Mouse (Mus musculus) myocyte (in vitro differentiated cells): ENCODE results near the gene Wdr35. TPM values are rescaled to one million over a fixed set of nuclear protein-coding genes. Genes with fewer than 3 reads are reported as not detected.

Experiments used
- H3K27me3 ChIP-seq: one replicate; pipeline ENCODE4 v1.6.1; 2011; ENCODE audit not compliant: control insufficient read depth, insufficient read depth, insufficient read length
- H3K36me3 ChIP-seq: one replicate; pipeline ENCODE4 v1.6.1; 2011; ENCODE audit not compliant: control insufficient read depth, insufficient read depth
- H3K4me2 ChIP-seq: one replicate; pipeline ENCODE4 v1.6.1; 2011; ENCODE audit warnings: low read depth, control low read depth
- H3K4me3 ChIP-seq: one replicate; pipeline ENCODE4 v1.5.1; 2011; ENCODE audit warnings: mild to moderate bottlenecking, control low read depth, moderate library complexity
- H3K79me2 ChIP-seq: one replicate; pipeline ENCODE4 v1.6.1; 2011; ENCODE audit not compliant: control insufficient read depth, insufficient read depth
- H3ac ChIP-seq: one replicate; pipeline ENCODE4 v1.6.1; 2011; ENCODE audit not compliant: control insufficient read depth, insufficient read length
- CEBPB ChIP-seq: IDR thresholded peaks from 2 replicates; pipeline ENCODE4 v1.6.1; 2011; ENCODE audit warnings: mild to moderate bottlenecking, moderate library complexity; ENCODE audit not compliant: poor library complexity, insufficient read depth, severe bottlenecking
- E2F4 ChIP-seq: IDR thresholded peaks from one replicate; pipeline ENCODE4 v1.6.1; 2011; ENCODE audit warnings: mild to moderate bottlenecking, control low read depth, moderate library complexity; ENCODE audit not compliant: insufficient read depth
- MAX ChIP-seq: IDR thresholded peaks from one replicate; pipeline ENCODE4 v1.6.1; 2011; ENCODE audit warnings: low read depth, mild to moderate bottlenecking, control low read depth
- MYOD1 ChIP-seq, 3 experiments: IDR thresholded peaks; one replicate each; pipeline ENCODE4 v1.6.1; 2011; ENCODE audit warnings: control low read depth in 2 of 3, low read depth in 2 of 3, mild to moderate bottlenecking in 2 of 3, moderate library complexity in 1 of 3; ENCODE audit not compliant: insufficient read length in 2 of 3, control insufficient read depth in 1 of 3
- MYOG ChIP-seq, 3 experiments: IDR thresholded peaks; one replicate each; pipeline ENCODE4 v1.6.1; 2011; ENCODE audit warnings: control low read depth in 2 of 3, low read depth in 2 of 3, mild to moderate bottlenecking in 2 of 3; ENCODE audit not compliant: insufficient read length in 2 of 3, control insufficient read depth in 1 of 3, insufficient read depth in 1 of 3
- POLR2A ChIP-seq: IDR thresholded peaks from one replicate; pipeline ENCODE4 v1.6.1; 2011; ENCODE audit warnings: low read depth, mild to moderate bottlenecking, control low read depth, moderate library complexity; ENCODE audit not compliant: insufficient read length
- POLR2AphosphoS2 ChIP-seq: IDR thresholded peaks from one replicate; pipeline ENCODE4 v1.6.1; 2011; ENCODE audit warnings: low read depth, control low read depth; ENCODE audit not compliant: insufficient read length
- REST ChIP-seq: IDR thresholded peaks from one replicate; pipeline ENCODE4 v1.6.1; 2011; ENCODE audit warnings: mild to moderate bottlenecking, control low read depth, moderate library complexity; ENCODE audit not compliant: insufficient read depth, insufficient read length
- SRF ChIP-seq: IDR thresholded peaks from one replicate; pipeline ENCODE4 v1.6.1; 2011; ENCODE audit warnings: low read depth; ENCODE audit not compliant: control insufficient read depth, insufficient read length
- TCF12 ChIP-seq: IDR thresholded peaks from one replicate; pipeline ENCODE4 v1.6.1; 2011; ENCODE audit warnings: mild to moderate bottlenecking, control low read depth; ENCODE audit not compliant: poor library complexity, insufficient read depth, severe bottlenecking
- TCF3 ChIP-seq: IDR thresholded peaks from one replicate; pipeline ENCODE4 v1.6.1; 2011; ENCODE audit warnings: low read depth, control low read depth; ENCODE audit not compliant: insufficient read length
- USF1 ChIP-seq: IDR thresholded peaks from one replicate; pipeline ENCODE4 v1.6.1; 2011; ENCODE audit warnings: low read depth, mild to moderate bottlenecking, control low read depth, moderate library complexity
- polyA plus RNA-seq: library from polyadenylated mRNA; unstranded; fragments of >200 nt; fragmentation: generic; extraction: Trizol; gene quantifications from one replicate; pipeline ENCODE4 v1.2.1, GENCODE M21; 2012; ENCODE audit warnings: missing spikeins

The Wdr35 gene
- polyA plus RNA-seq, 1 experiment = 9.5 TPM

DNA sequence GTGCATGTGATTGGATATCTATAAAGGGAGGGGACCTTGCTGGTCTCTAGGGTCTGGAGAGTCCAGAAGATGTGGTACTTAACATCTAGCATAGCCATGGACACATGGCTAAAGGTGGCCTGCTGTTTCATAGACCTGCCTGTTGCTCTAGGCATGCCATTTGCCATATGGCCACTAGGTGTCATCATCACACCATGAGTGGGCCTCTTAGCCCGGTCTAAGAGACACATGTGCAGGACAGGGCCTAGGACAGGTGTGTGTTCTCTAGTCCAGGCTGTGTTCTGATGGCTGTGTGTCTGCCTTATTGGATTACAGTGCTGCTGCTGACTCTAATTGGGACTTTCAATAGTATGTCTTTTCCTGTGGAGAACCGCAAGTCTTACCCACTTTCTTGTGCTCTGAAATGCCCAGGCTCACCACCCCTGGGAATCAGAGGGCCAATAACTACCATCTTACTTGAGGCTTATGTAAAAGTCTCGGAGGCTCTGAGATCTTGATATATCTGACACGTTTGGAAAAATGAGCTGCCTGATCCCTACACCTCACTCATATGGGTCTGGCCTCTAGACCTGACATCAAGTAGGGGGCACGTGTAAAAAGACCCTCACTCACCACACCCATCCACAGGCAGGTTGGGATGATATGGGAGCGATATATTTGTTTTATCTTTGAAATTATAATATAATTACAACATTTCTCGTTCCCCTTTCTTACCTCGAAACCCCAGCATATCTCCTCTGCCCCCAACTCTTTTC lies 78.6 kb downstream of the Wdr35 start:
- Histone ChIP-seq H3K4me3 (no peak overlapping the region), H3K4me2 (no peak overlapping the region), H3ac (no peak overlapping the region), H3K36me3 (no peaks in the 10 kb centered on the region), H3K79me2 (no peaks in the 10 kb centered on the region), H3K27me3 (no peaks in the 10 kb centered on the region)
- TF ChIP-seq TCF12 (no peak), CEBPB (no peak), SRF (no peak), MYOD1 (IDR thresholded peaks at IDR 0.05; ENCODE audit: control insufficient read depth in 1 of 3, insufficient read length in 2 of 3, low read depth in 2 of 3) (peak in 2 of 3 experiments; percentile 81 to 84), MYOG (IDR thresholded peaks at IDR 0.05; ENCODE audit: control insufficient read depth in 1 of 3, insufficient read depth in 1 of 3, insufficient read length in 2 of 3, low read depth in 2 of 3) (peak; percentile 31 to 76 (median 35)), USF1 (no peak)

DNA sequence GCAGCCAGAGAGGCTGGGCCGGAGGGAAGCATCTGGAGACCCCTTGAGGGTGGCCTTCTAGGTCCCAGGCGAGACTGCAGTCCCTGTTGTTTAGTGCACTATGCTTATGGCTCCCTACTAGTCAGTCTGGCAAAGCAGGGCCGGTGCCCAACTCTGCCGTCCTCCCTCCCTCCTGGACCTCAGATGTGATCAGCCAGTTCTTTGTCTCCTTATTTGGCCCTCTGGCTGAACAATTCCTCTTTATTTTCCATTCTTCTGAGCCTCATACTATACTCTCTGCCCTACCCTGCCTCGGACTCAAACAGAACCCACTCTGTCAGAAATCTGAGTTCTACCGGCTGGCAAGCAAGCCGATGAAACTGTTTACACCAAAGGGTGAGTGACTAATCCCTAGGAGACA lies 79.7 kb downstream of the Wdr35 start:
- Histone ChIP-seq H3K4me2 (no peak overlapping the region), H3K27me3 (no peaks in the 10 kb centered on the region), H3K4me3 (no peak overlapping the region), H3ac (no peak overlapping the region), H3K79me2 (no peaks in the 10 kb centered on the region), H3K36me3 (no peaks in the 10 kb centered on the region)
- TF ChIP-seq REST (no peak), TCF3 (no peak), POLR2A (no peak), SRF (no peak), USF1 (no peak), E2F4 (no peak), POLR2AphosphoS2 (no peak)

DNA sequence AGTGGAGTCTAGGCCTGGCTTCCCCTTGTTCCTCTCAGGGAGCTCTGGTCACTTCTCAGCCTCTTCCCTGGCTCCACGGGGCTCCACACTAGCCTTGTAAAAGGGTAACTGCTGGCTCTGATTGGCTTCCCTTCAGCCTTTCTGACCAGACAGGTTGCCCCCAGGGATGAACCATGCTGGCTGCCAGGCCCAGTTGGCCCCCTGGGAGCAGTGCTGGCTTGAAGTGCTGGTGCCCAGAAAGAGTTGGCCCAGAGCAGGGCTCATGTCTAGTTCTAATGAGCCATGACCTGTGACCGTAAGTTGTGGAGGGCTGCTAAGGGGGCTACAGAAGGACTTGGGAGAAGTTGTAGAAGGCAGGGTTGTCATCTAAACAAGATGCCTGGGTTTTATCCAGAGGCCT lies 80.3 kb downstream of the Wdr35 start:
- no peak overlapping the region for H3K4me3 ChIP-seq
- no peaks in the 10 kb centered on the region for H3K36me3 ChIP-seq
- H3K79me2 ChIP-seq = no peaks in the 10 kb centered on the region
- no peak overlapping the region for H3ac ChIP-seq
- H3K4me2 ChIP-seq = no peak overlapping the region
- TF ChIP-seq TCF12 = no peak
- no peak for TF ChIP-seq REST
- no peak for TF ChIP-seq MYOG (IDR thresholded peaks at IDR 0.05; ENCODE audit: control insufficient read depth in 1 of 3, insufficient read depth in 1 of 3, insufficient read length in 2 of 3, low read depth in 2 of 3)
- TF ChIP-seq E2F4 = no peak
- TF ChIP-seq MAX = no peak
- no peaks in the 10 kb centered on the region for H3K27me3 ChIP-seq

DNA sequence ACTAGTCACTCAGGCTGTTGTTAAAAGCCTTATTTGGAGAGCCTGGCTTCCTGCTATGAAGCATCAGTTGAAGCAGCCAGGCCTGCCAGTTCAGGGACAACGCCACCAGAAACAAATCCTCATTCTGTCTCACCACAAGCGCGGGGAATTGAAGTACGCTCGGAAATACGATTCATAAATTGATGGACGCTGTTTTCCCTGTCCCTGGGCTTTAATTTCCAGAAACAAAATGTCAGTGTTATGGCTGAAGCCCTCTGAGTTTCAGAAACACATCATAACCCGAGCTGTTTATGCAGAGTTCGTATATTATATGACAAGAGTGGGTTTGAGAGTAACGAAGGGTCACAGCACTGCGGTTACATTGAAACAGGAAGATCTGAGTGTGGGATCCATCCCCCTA lies 81.6 kb downstream of the Wdr35 start:
- Histone ChIP-seq H3K36me3 (no peaks in the 10 kb centered on the region), H3K27me3 (no peaks in the 10 kb centered on the region), H3ac (no peak overlapping the region), H3K79me2 (no peaks in the 10 kb centered on the region), H3K4me2 (no peak overlapping the region), H3K4me3 (no peak overlapping the region)
- TF ChIP-seq MYOD1 (IDR thresholded peaks at IDR 0.05; ENCODE audit: control insufficient read depth in 1 of 3, insufficient read length in 2 of 3, low read depth in 2 of 3) (no peak), SRF (no peak), MAX (no peak), POLR2AphosphoS2 (no peak), TCF12 (no peak)

DNA sequence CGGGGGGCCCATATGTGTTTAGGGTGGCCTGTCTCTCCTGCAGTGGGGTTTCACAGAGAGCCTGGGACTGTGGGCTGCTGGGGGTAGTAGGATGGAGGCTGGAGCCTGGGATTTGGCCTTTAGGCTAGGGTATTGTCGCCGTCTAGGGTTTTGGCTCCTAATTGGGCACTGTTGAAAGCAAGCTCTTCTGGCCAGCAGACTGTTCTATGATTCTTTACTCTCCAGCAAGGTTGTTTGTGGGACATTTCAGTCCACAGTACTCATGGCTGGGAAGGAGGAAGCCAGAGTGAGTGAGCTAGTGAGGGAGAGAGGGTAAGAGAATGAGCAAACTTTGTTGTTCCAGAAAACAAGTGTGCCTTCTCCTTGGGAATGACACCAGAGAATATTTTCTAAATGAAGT lies 85.8 kb downstream of the Wdr35 start:
- Histone ChIP-seq H3K79me2 (no peaks in the 10 kb centered on the region), H3K36me3 (no peaks in the 10 kb centered on the region), H3K4me2 (no peak overlapping the region), H3K27me3 (no peaks in the 10 kb centered on the region), H3K4me3 (no peak overlapping the region), H3ac (no peak overlapping the region)
- TF ChIP-seq MAX = no peak
- TF ChIP-seq MYOG (IDR thresholded peaks at IDR 0.05; ENCODE audit: control insufficient read depth in 1 of 3, insufficient read depth in 1 of 3, insufficient read length in 2 of 3, low read depth in 2 of 3) = no peak
- no peak for TF ChIP-seq USF1
- TF ChIP-seq TCF3 = no peak
- no peak for TF ChIP-seq POLR2A
- TF ChIP-seq POLR2AphosphoS2 = no peak
- no peak for TF ChIP-seq CEBPB
- TF ChIP-seq E2F4 = no peak
- TF ChIP-seq MYOD1 (IDR thresholded peaks at IDR 0.05; ENCODE audit: control insufficient read depth in 1 of 3, insufficient read length in 2 of 3, low read depth in 2 of 3) = no peak
- TF ChIP-seq SRF = no peak
- no peak for TF ChIP-seq REST
- no peak for TF ChIP-seq TCF12

DNA sequence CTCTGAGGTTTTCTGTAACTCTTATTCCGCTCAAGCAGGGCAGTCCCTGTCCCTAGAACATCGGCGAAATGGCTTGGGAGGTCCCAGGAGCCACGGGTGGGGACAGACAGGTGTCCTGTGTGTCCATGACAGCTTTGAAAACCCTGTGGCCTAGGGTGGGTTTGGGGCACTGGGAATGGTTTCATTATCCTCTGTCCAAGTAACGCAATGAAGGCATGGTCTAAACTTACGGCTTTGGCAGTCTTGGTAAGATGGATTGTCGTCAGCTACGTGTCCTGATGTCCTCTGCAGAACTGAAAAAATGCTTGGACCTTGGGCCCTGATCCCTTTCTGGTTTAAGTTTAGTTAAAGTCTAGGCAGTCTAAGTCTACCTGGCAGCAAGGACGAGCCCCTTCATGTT lies 86.3 kb downstream of the Wdr35 start:
- TF ChIP-seq TCF12 = no peak
- no peak for TF ChIP-seq TCF3
- TF ChIP-seq MAX = no peak
- TF ChIP-seq MYOG (IDR thresholded peaks at IDR 0.05; ENCODE audit: control insufficient read depth in 1 of 3, insufficient read depth in 1 of 3, insufficient read length in 2 of 3, low read depth in 2 of 3) = no peak
- TF ChIP-seq POLR2AphosphoS2 = no peak
- TF ChIP-seq REST = no peak
- TF ChIP-seq CEBPB = no peak
- no peak for TF ChIP-seq E2F4
- TF ChIP-seq MYOD1 (IDR thresholded peaks at IDR 0.05; ENCODE audit: control insufficient read depth in 1 of 3, insufficient read length in 2 of 3, low read depth in 2 of 3) = no peak
- no peak for TF ChIP-seq POLR2A
- TF ChIP-seq USF1 = no peak
- no peak for TF ChIP-seq SRF
- Histone ChIP-seq H3K4me3 (no peak overlapping the region), H3K36me3 (no peaks in the 10 kb centered on the region)

More for the DNA sequence above, 86.3 kb downstream of the Wdr35 start:
- Histone ChIP-seq H3K27me3 (no peaks in the 10 kb centered on the region), H3K79me2 (no peaks in the 10 kb centered on the region), H3K4me2 (no peak overlapping the region), H3ac (no peak overlapping the region)
